Mouse (Mus musculus) heart, adult 2 months (tissue): ENCODE data around the gene Cilp. TPM values are rescaled to one million over a fixed set of nuclear protein-coding genes. Genes with fewer than 3 reads are reported as not detected.
A peak's percentile ranks its signal among the peaks of the same experiment; 100 is the strongest.

Source experiments
- DNase-seq, 2 experiments: peaks; one replicate each; pipeline ENCODE4 v3.0.0; 2021
- H3K27ac ChIP-seq: fragments of 200-600 bp; 2 replicates; pipeline ENCODE4 v1.8.1; 2022
- H3K27me3 ChIP-seq: fragments of 200-500 bp; 2 replicates; pipeline ENCODE4 v1.6.1; 2012; ENCODE audit warnings: mild to moderate bottlenecking, low read length, inconsistent platforms, mixed read lengths; ENCODE audit not compliant: control insufficient read depth, insufficient read depth
- H3K36me3 ChIP-seq: fragments of 200-500 bp; 2 replicates; pipeline ENCODE4 v1.6.1; 2012; ENCODE audit warnings: low read length, inconsistent platforms; ENCODE audit not compliant: control insufficient read depth, insufficient read depth
- H3K4me1 ChIP-seq: fragments of 200-500 bp; 2 replicates; pipeline ENCODE4 v1.6.1; 2011; ENCODE audit warnings: low read length; ENCODE audit not compliant: control insufficient read depth, insufficient read depth
- H3K4me3 ChIP-seq: fragments of 200-600 bp; 2 replicates; pipeline ENCODE4 v1.8.1; 2022
- H3K79me2 ChIP-seq: fragments of 200-500 bp; replicated peaks from 2 replicates; pipeline ENCODE4 v1.6.1; 2012; ENCODE audit warnings: mild to moderate bottlenecking, inconsistent platforms, low read length, moderate library complexity, mixed read lengths; ENCODE audit not compliant: control insufficient read depth, insufficient read depth
- H3K9ac ChIP-seq: fragments of 200-500 bp; 2 replicates; pipeline ENCODE4 v1.6.1; 2012; ENCODE audit warnings: low read depth, mild to moderate bottlenecking, control low read depth, inconsistent platforms, low read length, mixed read lengths
- CTCF ChIP-seq: fragments of 200-600 bp; IDR thresholded peaks from 2 replicates; pipeline ENCODE4 v1.8.1; 2022; ENCODE audit warnings: antibody characterized with exemption, mild to moderate bottlenecking, moderate library complexity
- EP300 ChIP-seq: fragments of 200-500 bp; IDR thresholded peaks from 2 replicates; pipeline ENCODE4 v1.6.1; 2011; ENCODE audit warnings: low read depth, low read length, control low read depth; ENCODE audit not compliant: insufficient read depth
- POLR2A ChIP-seq: fragments of 200-500 bp; IDR thresholded peaks from 2 replicates; pipeline ENCODE4 v1.6.1; 2011; ENCODE audit warnings: mild to moderate bottlenecking, low read depth, low read length, control low read depth; ENCODE audit not compliant: insufficient read depth
- WGBS: fragments of 180-500 bp; shearing (Covaris S2); methylation state at CpG from one replicate; pipeline ENCODE4 v1.1.7; 2018; 5-methylcytosine and 5-hydroxymethylcytosine counted together
- intact Hi-C: fragments of 180-260 bp; cut with DNase I; formaldehyde crosslinking; loops from one replicate; pipeline ENCODE4 v1.15.1; 2025
- polyA plus RNA-seq: library from polyadenylated mRNA; depleted of rRNA; stranded (reverse); fragments of >200 nt; gene quantifications from 2 replicates; pipeline ENCODE4 v1.2.3, GENCODE M21; 2012
- total RNA-seq, 2 experiments: library from RNA; stranded (reverse); gene quantifications; 2 replicates each; pipeline ENCODE4 v1.2.3; 2021

Gene Cilp
- total and polyA plus RNA-seq, 3 experiments, result 3.0 to 4.8 (median 4.8) TPM

- H3K4me3 ChIP-seq, result peak overlapping the region; percentile 94
- peak overlapping the region; percentile 79 for H3K9ac ChIP-seq
- peaks cover 2% of the 10 kb centered on the region; the same call in 1 of the 2 replicates for H3K79me2 ChIP-seq
- intact Hi-C loops, result loop anchor here (5.0 kb wide), 1 partner anchor 52 kb away; the partner anchor contains the start of gene Pdcd7
- H3K27me3 ChIP-seq, result no peaks in the 10 kb centered on the region
- no peak for TF ChIP-seq CTCF
- TF ChIP-seq EP300, result no peak
- TF ChIP-seq POLR2A, result no peak
- peaks cover 13% of the 10 kb centered on the region for H3K36me3 ChIP-seq
- 2% methylated on average over 28 of the region's 28 CpGs for WGBS
- DNase-seq, result no peak
- H3K27ac ChIP-seq, result peak overlapping the region; percentile 96
- H3K4me1 ChIP-seq, result peaks cover 1% of the 10 kb centered on the region
These were observed 29.9 kb downstream of the Cilp start for GRCm38 (mm10) chr9:65294716-65295378.

- no peak overlapping the region for H3K9ac ChIP-seq
- DNase-seq, result no peak
- H3K27me3 ChIP-seq, result no peaks in the 10 kb centered on the region
- 97% methylated on average over 2 of the region's 2 CpGs for WGBS
- H3K4me3 ChIP-seq, result no peak overlapping the region
- TF ChIP-seq EP300, result no peak
- no peak for TF ChIP-seq CTCF
- no peak for TF ChIP-seq POLR2A
- peaks cover 22% of the 10 kb centered on the region for H3K36me3 ChIP-seq
- peaks cover 2% of the 10 kb centered on the region; the same call in 1 of the 2 replicates for H3K79me2 ChIP-seq
- H3K4me1 ChIP-seq, result peaks cover 1% of the 10 kb centered on the region
- intact Hi-C loops, result no loop called here
- H3K27ac ChIP-seq, result no peak overlapping the region
These were observed 32.1 kb downstream of the Cilp start for GRCm38 (mm10) chr9:65297056-65297455.

DNA sequence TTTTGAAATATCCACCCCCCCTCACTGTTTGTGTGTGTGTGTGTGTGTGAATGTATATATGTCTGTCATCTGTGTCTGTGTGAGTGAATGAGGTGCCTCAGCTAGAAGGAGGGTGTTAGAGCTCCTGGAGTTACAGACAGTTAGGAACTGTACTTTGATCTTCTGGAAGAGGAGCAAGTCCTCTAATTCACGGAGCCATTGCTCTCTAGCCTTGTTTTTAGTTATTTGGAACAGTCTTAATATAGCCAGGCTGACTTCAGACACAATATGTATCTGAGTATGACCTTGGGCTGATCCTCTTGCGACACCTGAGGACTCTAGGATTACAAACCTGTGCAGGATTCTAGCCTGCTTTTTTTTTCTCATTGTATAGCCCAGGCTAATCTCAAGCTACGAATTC is 33.8 kb downstream of the Cilp start:
- Histone ChIP-seq H3K27me3 (no peaks in the 10 kb centered on the region), H3K4me1 (peaks cover 1% of the 10 kb centered on the region), H3K4me3 (no peak overlapping the region), H3K79me2 (peaks cover 2% of the 10 kb centered on the region; the same call in 1 of the 2 replicates), H3K36me3 (peaks cover 35% of the 10 kb centered on the region), H3K9ac (no peak overlapping the region), H3K27ac (peak overlapping the region; percentile 42)
- no peak for DNase-seq
- intact Hi-C loops, result no loop called here
- 53% methylated on average over 3 of the region's 3 CpGs for WGBS
- TF ChIP-seq POLR2A, result no peak
- no peak for TF ChIP-seq EP300

DNA sequence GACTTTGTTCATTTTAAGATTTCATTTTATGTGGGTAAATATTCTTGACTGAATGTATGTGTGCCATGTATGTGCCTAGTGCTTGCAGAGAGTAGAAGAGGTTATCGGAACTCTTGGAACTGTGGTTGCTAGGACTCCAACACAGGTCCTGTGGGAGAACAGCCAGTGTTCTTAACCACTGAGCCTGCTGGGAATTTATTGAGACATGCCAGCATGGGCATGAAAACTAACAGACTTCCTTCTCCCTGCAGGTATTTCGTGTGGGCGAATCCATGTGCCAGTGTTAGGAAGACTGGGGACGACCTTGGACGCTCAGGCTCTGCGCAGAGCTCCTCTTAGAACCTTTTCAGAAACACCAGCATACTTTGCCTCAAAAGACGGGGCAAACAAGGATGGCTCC is 34.7 kb downstream of the Cilp start:
- TF ChIP-seq EP300 (no peak), CTCF (no peak), POLR2A (no peak)
- Histone ChIP-seq H3K36me3 (peaks cover 39% of the 10 kb centered on the region), H3K4me1 (peaks cover 4% of the 10 kb centered on the region), H3K4me3 (no peak overlapping the region), H3K27ac (peak overlapping the region; percentile 42), H3K27me3 (no peaks in the 10 kb centered on the region), H3K9ac (no peak overlapping the region), H3K79me2 (peaks cover 2% of the 10 kb centered on the region; the same call in 1 of the 2 replicates)
- WGBS, result 67% methylated on average over 7 of the region's 7 CpGs
- intact Hi-C loops, result no loop called here
- DNase-seq, result peak in 1 of 2 experiments; percentile 29

- no peaks in the 10 kb centered on the region for H3K27me3 ChIP-seq
- intact Hi-C loops, result no loop called here
- peaks cover 51% of the 10 kb centered on the region for H3K36me3 ChIP-seq
- no peak overlapping the region for H3K4me3 ChIP-seq
- H3K4me1 ChIP-seq, result peaks cover 13% of the 10 kb centered on the region
- peaks cover 2% of the 10 kb centered on the region; the same call in 1 of the 2 replicates for H3K79me2 ChIP-seq
- peak overlapping the region; percentile 53 for H3K27ac ChIP-seq
- no peak overlapping the region for H3K9ac ChIP-seq
- no peak for DNase-seq
- 69% methylated on average over 4 of the region's 4 CpGs for WGBS
- no peak for TF ChIP-seq EP300
- no peak for TF ChIP-seq POLR2A
- TF ChIP-seq CTCF, result no peak
These were observed 37.5 kb downstream of the Cilp start for GRCm38 (mm10) chr9:65302327-65302983.

- intact Hi-C loops, result no loop called here
- H3K9ac ChIP-seq, result no peak overlapping the region
- H3K79me2 ChIP-seq, result no peaks in the 10 kb centered on the region
- no peaks in the 10 kb centered on the region for H3K27me3 ChIP-seq
- H3K27ac ChIP-seq, result peak overlapping the region; percentile 53
- no peak overlapping the region for H3K4me3 ChIP-seq
- H3K36me3 ChIP-seq, result peaks cover 55% of the 10 kb centered on the region
- TF ChIP-seq CTCF, result no peak
- no peak for TF ChIP-seq POLR2A
- TF ChIP-seq EP300, result no peak
- peaks cover 13% of the 10 kb centered on the region for H3K4me1 ChIP-seq
- DNase-seq, result no peak
- 42% methylated on average over 4 of the region's 4 CpGs for WGBS
These were observed 38.6 kb downstream of the Cilp start for GRCm38 (mm10) chr9:65303586-65303985.
